Mouse (Mus musculus) embryo, embryonic 10.5 days (tissue): ENCODE results near the gene Tmem59.

Experiments used
- DNase-seq: peaks from one replicate; pipeline ENCODE4 v3.0.0-alpha.2; 2015; ENCODE audit warnings: low spot score

The Tmem59 gene

GRCm38 (mm10) chr4:107180746-107181145 lies 2.5 kb downstream of the Tmem59 start:
- no peak for DNase-seq

GRCm38 (mm10) chr4:107181866-107182265 lies 3.7 kb downstream of the Tmem59 start:
- DNase-seq, result no peak

- no peak for DNase-seq
Measured at GRCm38 (mm10) chr4:107182796-107183195, 4.6 kb downstream of the Tmem59 start.

GRCm38 (mm10) chr4:107183203-107183602 lies 5.0 kb downstream of the Tmem59 start:
- no peak for DNase-seq

- DNase-seq, result peak; percentile 44
Measured at GRCm38 (mm10) chr4:107185703-107186102, 7.5 kb downstream of the Tmem59 start.

GRCm38 (mm10) chr4:107193841-107194240 lies 15.6 kb downstream of the Tmem59 start:
- no peak for DNase-seq

GRCm38 (mm10) chr4:107196454-107196853 lies 18.3 kb downstream of the Tmem59 start:
- no peak for DNase-seq

GRCm38 (mm10) chr4:107198072-107198471 lies 19.9 kb downstream of the Tmem59 start:
- DNase-seq, result no peak

- no peak for DNase-seq
Measured at GRCm38 (mm10) chr4:107201779-107202178, 23.6 kb downstream of the Tmem59 start.

- no peak for DNase-seq
Measured at GRCm38 (mm10) chr4:107203001-107203400, 24.8 kb downstream of the Tmem59 start.

GRCm38 (mm10) chr4:107207016-107207415 lies 28.8 kb downstream of the Tmem59 start:
- DNase-seq, result no peak

GRCm38 (mm10) chr4:107208880-107209279 lies 30.7 kb downstream of the Tmem59 start, which contains the start of gene Ldlrad1:
Gene Ldlrad1 (plus strand): TSS chr4:107209180.
- DNase-seq, result no peak

GRCm38 (mm10) chr4:107210483-107211097 lies 32.4 kb downstream of the Tmem59 start:
- no peak for DNase-seq

- no peak for DNase-seq
Measured at GRCm38 (mm10) chr4:107211465-107211864, 33.3 kb downstream of the Tmem59 start.

- DNase-seq, result no peak
Measured at GRCm38 (mm10) chr4:107211936-107212335, 33.7 kb downstream of the Tmem59 start.

GRCm38 (mm10) chr4:107213279-107214011 lies 35.2 kb downstream of the Tmem59 start:
- no peak for DNase-seq

- no peak for DNase-seq
Measured at GRCm38 (mm10) chr4:107217574-107217973, 39.4 kb downstream of the Tmem59 start.

GRCm38 (mm10) chr4:107221524-107221923 lies 43.3 kb downstream of the Tmem59 start:
- no peak for DNase-seq

- DNase-seq, result no peak
Measured at GRCm38 (mm10) chr4:107223225-107224204, 45.3 kb downstream of the Tmem59 start.

GRCm38 (mm10) chr4:107226313-107226712 lies 48.1 kb downstream of the Tmem59 start:
- DNase-seq, result no peak

- DNase-seq, result no peak
Measured at GRCm38 (mm10) chr4:107232219-107232618, 54.0 kb downstream of the Tmem59 start.

GRCm38 (mm10) chr4:107238253-107238652 lies 60.1 kb downstream of the Tmem59 start:
- DNase-seq, result no peak
